Mouse (Mus musculus) embryonic facial prominence, embryonic 14.5 days (tissue): ENCODE results near the gene Ppp1r1b. TPM values are rescaled to one million over a fixed set of nuclear protein-coding genes. Genes with fewer than 3 reads are reported as not detected.

Source experiments
- ATAC-seq: fragments of 200-750 bp; cut with Nextera tagmentation; 2 replicates; pipeline ENCODE4 v1.8.0; 2017; ENCODE audit warnings: low read depth, moderate number of reproducible peaks, moderate TSS enrichment
- DNase-seq: peaks from one replicate; pipeline ENCODE4 v3.0.0-alpha.2; 2015; ENCODE audit warnings: low spot score
- H3K27ac ChIP-seq: fragments of 300-500 bp; sonication (generic); replicated peaks from 2 replicates; pipeline ENCODE4 v1.5.1; 2014; ENCODE audit warnings: low read depth, mild to moderate bottlenecking, low read length, moderate library complexity
- H3K27me3 ChIP-seq: fragments of 300-500 bp; sonication (generic); replicated peaks from 2 replicates; pipeline ENCODE4 v1.6.1; 2014; ENCODE audit warnings: low read length; ENCODE audit not compliant: control insufficient read depth, insufficient read depth
- H3K36me3 ChIP-seq: fragments of 300-500 bp; sonication (generic); 2 replicates; pipeline ENCODE4 v1.6.1; 2014; ENCODE audit warnings: low read length, mixed read lengths; ENCODE audit not compliant: control insufficient read depth, insufficient read depth
- H3K4me1 ChIP-seq: fragments of 300-500 bp; sonication (generic); 2 replicates; pipeline ENCODE4 v1.6.1; 2014; ENCODE audit warnings: antibody characterized with exemption, low read length; ENCODE audit not compliant: control insufficient read depth, insufficient read depth
- H3K4me2 ChIP-seq: fragments of 300-500 bp; sonication (generic); 2 replicates; pipeline ENCODE4 v1.6.1; 2014; ENCODE audit warnings: low read depth, mild to moderate bottlenecking, low read length, moderate library complexity, mixed read lengths
- H3K4me3 ChIP-seq: fragments of 300-500 bp; sonication (generic); 2 replicates; pipeline ENCODE4 v1.5.1; 2014; ENCODE audit warnings: low read depth, mild to moderate bottlenecking, low read length
- H3K9ac ChIP-seq: fragments of 300-500 bp; sonication (generic); 2 replicates; pipeline ENCODE4 v1.6.1; 2014; ENCODE audit warnings: low read depth, mild to moderate bottlenecking, low read length, moderate library complexity, mixed read lengths
- H3K9me3 ChIP-seq: fragments of 300-500 bp; sonication (generic); 2 replicates; pipeline ENCODE4 v1.6.1; 2016; ENCODE audit warnings: low read length; ENCODE audit not compliant: control insufficient read depth
- WGBS: fragments of 180-500 bp; shearing (Covaris S2); extraction: QIAGEN DNeasy Blood & Tissue Kit; methylation state at CpG from one replicate; pipeline ENCODE4 v1.1.7; 2014; 5-methylcytosine and 5-hydroxymethylcytosine counted together
- polyA plus RNA-seq: library from polyadenylated mRNA; unstranded; fragments of >200 nt; fragmentation: Nextera tagmentation; extraction: Ambion mirVana; gene quantifications from 2 replicates; pipeline ENCODE4 v1.2.1, GENCODE M21; 2014

Gene Ppp1r1b
- polyA plus RNA-seq, 1 experiment from 2014 or later: 4.1 TPM

DNA sequence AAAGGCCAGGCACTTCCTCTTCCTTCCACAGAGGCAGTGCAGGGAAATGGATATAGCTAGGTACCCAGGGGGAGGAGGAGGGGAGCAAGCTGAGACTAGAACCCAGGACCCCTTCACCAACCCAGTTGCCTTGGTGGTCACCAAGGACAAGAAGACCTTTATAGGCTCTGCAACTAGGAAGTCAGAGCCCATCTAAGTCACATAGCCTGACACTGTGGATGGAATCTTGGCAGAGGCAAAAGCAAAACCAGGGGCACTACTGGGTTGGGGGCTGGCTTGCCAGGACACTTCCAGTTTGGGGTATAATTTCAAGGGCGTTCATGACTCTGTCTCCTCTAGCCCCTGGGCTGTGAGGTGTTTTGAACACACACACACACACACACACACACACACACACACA is 16.8 kb upstream of the Ppp1r1b start:
- H3K4me3 ChIP-seq: no peak overlapping the region
- H3K27me3 ChIP-seq: peaks cover 100% of the 10 kb centered on the region
- H3K9me3 ChIP-seq: no peaks in the 10 kb centered on the region
- no peak overlapping the region for H3K27ac ChIP-seq
- H3K4me1 ChIP-seq: peaks cover 14% of the 10 kb centered on the region; the same call in 1 of the 2 replicates
- no peak overlapping the region for H3K9ac ChIP-seq
- WGBS: 40% methylated on average over 1 of the region's 1 CpGs
- ATAC-seq: no peak
- H3K4me2 ChIP-seq: no peak overlapping the region
- DNase-seq: no peak
- no peaks in the 10 kb centered on the region for H3K36me3 ChIP-seq

DNA sequence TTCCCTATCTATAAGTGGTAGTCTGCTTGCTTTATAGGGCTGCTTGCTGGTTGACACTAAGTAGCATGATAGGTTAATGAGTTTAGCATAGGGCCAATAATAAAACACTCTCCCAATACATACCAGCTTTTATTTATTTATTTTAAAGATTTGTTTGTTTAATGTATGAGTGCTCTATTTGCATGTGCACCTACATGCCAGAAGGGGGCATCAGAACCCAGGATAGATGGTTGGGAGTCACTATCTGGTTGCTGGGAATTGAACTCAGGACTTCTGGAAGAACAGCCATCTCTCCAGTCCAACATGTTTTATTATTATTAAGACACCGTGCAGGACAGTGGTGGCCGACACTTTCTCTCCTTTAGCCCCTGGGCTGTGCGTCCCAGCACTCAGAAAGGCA is 16.0 kb upstream of the Ppp1r1b start:
- 87% methylated on average over 3 of the region's 3 CpGs for WGBS

GRCm38 (mm10) chr11:98332841-98333240 is 15.4 kb upstream of the Ppp1r1b start:
- no peak overlapping the region for H3K27ac ChIP-seq
- peaks cover 8% of the 10 kb centered on the region; the same call in 1 of the 2 replicates for H3K4me1 ChIP-seq
- 70% methylated on average over 4 of the region's 4 CpGs for whole genome bisulfite sequencing
- H3K9ac ChIP-seq: no peak overlapping the region
- ATAC-seq (no peak), DNase-seq (no peak)
- H3K4me3 ChIP-seq: no peak overlapping the region
- no peaks in the 10 kb centered on the region for H3K36me3 ChIP-seq
- no peak overlapping the region for H3K4me2 ChIP-seq
- H3K27me3 ChIP-seq: peaks cover 100% of the 10 kb centered on the region
- no peaks in the 10 kb centered on the region for H3K9me3 ChIP-seq

More for the DNA sequence above, 16.0 kb upstream of the Ppp1r1b start:
- ATAC-seq: no peak
- H3K4me1 ChIP-seq: peaks cover 12% of the 10 kb centered on the region; the same call in 1 of the 2 replicates
- DNase-seq: no peak
- H3K27ac ChIP-seq: no peak overlapping the region
- no peak overlapping the region for H3K4me3 ChIP-seq
- H3K27me3 ChIP-seq: peaks cover 100% of the 10 kb centered on the region
- no peaks in the 10 kb centered on the region for H3K36me3 ChIP-seq
- H3K9me3 ChIP-seq: no peaks in the 10 kb centered on the region
- no peak overlapping the region for H3K9ac ChIP-seq
- no peak overlapping the region for H3K4me2 ChIP-seq

GRCm38 (mm10) chr11:98333263-98333696 is 14.9 kb upstream of the Ppp1r1b start:
- H3K9ac ChIP-seq: no peak overlapping the region
- peaks cover 3% of the 10 kb centered on the region; the same call in 1 of the 2 replicates for H3K4me1 ChIP-seq
- H3K4me2 ChIP-seq: no peak overlapping the region
- no peaks in the 10 kb centered on the region for H3K9me3 ChIP-seq
- H3K36me3 ChIP-seq: no peaks in the 10 kb centered on the region
- no peak overlapping the region for H3K4me3 ChIP-seq
- 72% methylated on average over 10 of the region's 10 CpGs for WGBS
- H3K27me3 ChIP-seq: peaks cover 100% of the 10 kb centered on the region
- no peak for DNase-seq
- H3K27ac ChIP-seq: no peak overlapping the region
- ATAC-seq: no peak

DNA sequence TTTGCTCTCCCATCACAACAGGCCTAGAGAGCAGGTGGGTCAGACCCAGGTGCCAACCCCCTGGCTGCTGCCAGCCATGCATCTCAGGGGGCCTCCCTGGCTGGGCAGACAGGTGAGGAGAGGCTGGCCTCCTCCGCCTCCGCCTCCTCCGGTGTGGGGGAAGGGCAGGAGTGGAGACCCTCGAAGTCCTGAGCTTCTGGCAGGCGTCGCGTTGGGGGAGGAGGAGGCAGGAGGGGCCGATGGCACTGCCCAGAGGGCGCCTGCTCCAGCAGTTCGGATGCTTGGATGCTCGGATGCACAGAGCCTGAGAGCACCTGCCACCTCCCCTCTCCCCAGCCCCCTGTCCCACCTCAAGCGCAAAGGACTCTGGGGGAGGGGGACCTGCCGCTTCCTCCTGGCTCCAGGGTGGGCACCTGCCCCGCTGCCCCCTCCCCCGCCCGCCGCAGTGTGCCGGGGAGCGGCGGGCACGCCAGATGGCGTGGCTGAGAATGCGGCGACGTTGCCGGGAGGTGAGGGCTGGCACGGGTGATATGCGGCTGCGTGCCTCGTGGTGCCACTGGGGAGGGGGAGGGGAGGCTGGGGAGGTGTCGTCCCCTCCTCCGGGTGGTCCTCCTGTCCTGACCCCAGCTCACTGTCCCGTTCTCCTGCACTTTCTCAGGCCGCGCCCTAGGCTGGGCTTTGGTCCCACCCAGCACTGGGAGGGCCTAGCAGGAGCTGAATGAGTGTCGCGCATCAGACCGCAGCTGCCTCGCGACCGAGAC is 14.0 kb upstream of the Ppp1r1b start:
- Histone ChIP-seq H3K36me3 (no peaks in the 10 kb centered on the region), H3K4me2 (peak overlapping the region; percentile 23), H3K4me3 (peak overlapping the region; percentile 21), H3K9ac (no peak overlapping the region), H3K27ac (no peak overlapping the region), H3K27me3 (peaks cover 98% of the 10 kb centered on the region), H3K4me1 (0 out of 2 replicates have a peak, but pooled peaks cover 4% of the 10 kb centered on the region), H3K9me3 (no peaks in the 10 kb centered on the region)
- no peak for DNase-seq
- WGBS: 2% methylated on average over 12 of the region's 41 CpGs
- ATAC-seq: no peak; the same call in 1 of the 2 replicates

GRCm38 (mm10) chr11:98335250-98335649 is 13.0 kb upstream of the Ppp1r1b start:
- Histone ChIP-seq H3K4me2 (no peak overlapping the region), H3K27me3 (peaks cover 98% of the 10 kb centered on the region), H3K9ac (no peak overlapping the region), H3K27ac (no peak overlapping the region), H3K4me1 (0 out of 2 replicates have a peak, but pooled peaks cover 4% of the 10 kb centered on the region), H3K4me3 (no peak overlapping the region), H3K9me3 (no peaks in the 10 kb centered on the region), H3K36me3 (no peaks in the 10 kb centered on the region)
- ATAC-seq (no peak), DNase-seq (no peak)
- WGBS: 8% methylated on average over 8 of the region's 9 CpGs

DNA sequence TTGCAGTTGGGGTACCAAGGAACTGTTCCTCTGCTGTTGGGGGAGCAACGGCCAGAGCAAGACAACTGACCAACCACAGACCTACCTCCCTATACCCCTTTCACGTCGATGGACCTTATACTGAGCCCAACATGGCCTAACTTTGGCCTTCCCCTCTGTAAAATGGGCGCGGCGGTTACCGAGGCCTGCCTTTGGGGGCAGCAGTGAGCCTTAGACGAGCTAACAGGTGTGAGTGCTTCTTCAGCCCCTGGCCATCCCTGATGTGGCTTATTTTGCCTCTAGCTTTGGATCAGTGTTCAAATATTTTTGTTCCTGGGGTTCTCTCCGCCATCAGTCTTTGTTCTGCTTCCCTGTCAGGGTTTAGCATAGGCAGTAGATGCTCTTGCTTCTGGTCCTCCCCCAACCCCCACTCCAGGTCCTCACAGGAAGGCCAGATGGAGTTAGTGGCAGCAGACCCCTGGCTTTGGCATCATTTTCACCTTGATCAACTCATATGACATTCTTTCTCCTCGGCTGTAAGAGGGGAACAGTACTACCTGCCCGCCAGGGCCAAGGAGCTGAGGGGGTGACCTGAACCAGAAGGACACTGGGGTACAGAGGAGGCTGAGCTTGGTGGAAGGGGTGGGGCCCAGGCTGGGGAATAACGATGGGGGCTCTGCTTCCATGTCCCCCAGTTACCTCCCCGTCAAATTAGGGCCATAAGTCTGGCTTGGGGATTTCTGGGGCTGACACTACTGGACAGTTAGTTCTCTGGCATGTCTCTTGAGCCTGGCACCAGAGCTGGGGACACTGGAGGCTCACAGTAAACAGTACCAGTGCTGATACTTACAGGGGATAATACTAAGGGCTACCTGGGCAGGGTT is 11.7 kb upstream of the Ppp1r1b start:
- Histone ChIP-seq H3K27me3 (peaks cover 97% of the 10 kb centered on the region), H3K27ac (no peak overlapping the region), H3K36me3 (no peaks in the 10 kb centered on the region), H3K4me3 (no peak overlapping the region), H3K4me2 (no peak overlapping the region), H3K4me1 (0 out of 2 replicates have a peak, but pooled peaks cover 4% of the 10 kb centered on the region), H3K9me3 (no peaks in the 10 kb centered on the region), H3K9ac (no peak overlapping the region)
- ATAC-seq: no peak
- DNase-seq: no peak
- 18% methylated on average over 13 of the region's 13 CpGs for WGBS

- no peak for DNase-seq
- Histone ChIP-seq H3K4me3 (peak overlapping the region; percentile 54), H3K36me3 (no peaks in the 10 kb centered on the region), H3K27ac (no peak overlapping the region), H3K4me1 (peaks cover 10% of the 10 kb centered on the region; the same call in 1 of the 2 replicates), H3K4me2 (peak overlapping the region; percentile 97), H3K27me3 (peaks cover 87% of the 10 kb centered on the region), H3K9ac (peak overlapping the region; percentile 66), H3K9me3 (no peaks in the 10 kb centered on the region)
- 1% methylated on average over 31 of the region's 57 CpGs for WGBS
- no peak for ATAC-seq
Observed at GRCm38 (mm10) chr11:98338507-98338961, 9.7 kb upstream of the Ppp1r1b start.
